In genomic region chr16:46011696-46012095, GRCm38 (mm10) we compare ENCODE assay signal across 31 mouse cellular contexts. TPM values are rescaled to one million over a fixed set of nuclear protein-coding genes. Genes with fewer than 3 reads are reported as not detected.
A peak's percentile ranks its signal among the peaks of the same experiment; 100 is the strongest.
DNase-seq lines count a peak whose midpoint lies in the region; ATAC-seq and TF ChIP-seq lines count a peak whose summit lies in the region.
"Had no signal": no experiment of that assay in that cellular context is flagged by ENCODE, and none has a peak within 500 bp of the region (broad histone marks: within the 10 kb centered on the region; RNA-seq: fewer than 3 reads in every experiment).

No protein-coding gene starts in this region.

- TF ChIP-seq EP300 in liver, postnatal 0 days (IDR thresholded peaks at IDR 0.05; ENCODE audit: low read depth) = no peak
- no peak for TF ChIP-seq EP300 in ES-Bruce4 (IDR thresholded peaks at IDR 0.05; ENCODE audit: insufficient read depth, low read depth, low read length)

- peak overlapping the region; percentile 73 for H3K27ac ChIP-seq in liver, postnatal 0 days (ENCODE audit: low read depth)
- H3K27ac ChIP-seq in liver, embryonic 11.5 days (ENCODE audit: low read depth, low read length) = no peak overlapping the region
- no peak overlapping the region for H3K27ac ChIP-seq in ES-Bruce4 (ENCODE audit: insufficient read depth, low read length)
- H3K27ac ChIP-seq: heart, embryonic 13.5 days; hindbrain, embryonic 10.5 days; hindbrain, embryonic 15.5 days; kidney, postnatal 0 days; liver, embryonic 14.5 days had no signal

- H3K9ac ChIP-seq in liver, postnatal 0 days (replicated peaks) = no peak overlapping the region
- no peak overlapping the region for H3K9ac ChIP-seq in liver, embryonic 11.5 days (ENCODE audit: low read depth, low read length)
- no peak overlapping the region for H3K9ac ChIP-seq in ES-Bruce4 (ENCODE audit: low read depth, poor library complexity, severe bottlenecking)
- H3K9ac ChIP-seq: heart, embryonic 13.5 days; hindbrain, embryonic 15.5 days; limb, embryonic 12.5 days; liver, embryonic 14.5 days; lung, embryonic 14.5 days had no signal

- no peaks in the 10 kb centered on the region for H3K27me3 ChIP-seq in liver, postnatal 0 days (ENCODE audit: insufficient read depth, low read length)
- no peaks in the 10 kb centered on the region for H3K27me3 ChIP-seq in liver, embryonic 11.5 days (replicated peaks; ENCODE audit: control insufficient read depth, insufficient read depth, low read length)
- H3K27me3 ChIP-seq in ES-Bruce4 (ENCODE audit: control insufficient read depth, insufficient read depth, low read length, poor library complexity, severe bottlenecking) = no peaks in the 10 kb centered on the region
- H3K27me3 ChIP-seq: hindbrain, embryonic 15.5 days; neural tube, embryonic 15.5 days had no signal

- DNase-seq in cerebellum, adult 9-10 months = peak; percentile 31
- DNase-seq in cerebellum, adult 18-20 months = no peak
- no peak for DNase-seq in liver, postnatal 0 days
- DNase-seq in liver, embryonic 11.5 days (ENCODE audit: low spot score) = no peak
- peak; percentile 20 for DNase-seq in naive thymus-derived CD4-positive, alpha-beta T cell, adult 2 months (ENCODE audit: low read depth)
- no peak for DNase-seq in heart, postnatal 36 days
- DNase-seq: adrenal gland, postnatal 36 days; gastrocnemius, adult 2 months; heart, postnatal 10 days; kidney, adult 8-10 months; kidney, postnatal 4 days; layer of hippocampus, postnatal 36 days; lung, embryonic 14.5 days; lung, postnatal 36 days; midbrain, embryonic 14.5 days; retina, postnatal 1 day; right cerebral cortex, postnatal 14 days; thymus, adult 2 months; thymus, postnatal 4 days had no signal

- no peaks in the 10 kb centered on the region for H3K36me3 ChIP-seq in liver, postnatal 0 days (replicated peaks; ENCODE audit: insufficient read depth, low read length)
- no peaks in the 10 kb centered on the region for H3K36me3 ChIP-seq in liver, embryonic 11.5 days (ENCODE audit: control insufficient read depth, insufficient read depth, low read length)
- no peaks in the 10 kb centered on the region for H3K36me3 ChIP-seq in ES-Bruce4 (ENCODE audit: control insufficient read depth, insufficient read depth, low read length, poor library complexity, severe bottlenecking)
- H3K36me3 ChIP-seq: heart, embryonic 13.5 days; hindbrain, embryonic 10.5 days; hindbrain, embryonic 15.5 days; limb, embryonic 12.5 days; neural tube, embryonic 15.5 days had no signal

- intact Hi-C loops in heart, postnatal 36 days (cut with DNase I) = no loop called here

- ATAC-seq in liver, postnatal 0 days = no peak
- no peak for ATAC-seq in liver, embryonic 11.5 days (replicated peaks; ENCODE audit: low FRiP score)
- ATAC-seq in megakaryocyte, adult 5-6 weeks (ENCODE audit: poor library complexity, severe bottlenecking) = no peak
- ATAC-seq: forebrain, embryonic 16.5 days had no signal

- peak; percentile 21 for TF ChIP-seq POLR2A in ES-Bruce4 (IDR thresholded peaks at IDR 0.05; ENCODE audit: insufficient read depth, low read length)

- 85% methylated on average over 1 of the region's 1 CpGs for WGBS in liver, postnatal 0 days (ENCODE audit: insufficient replicate concordance)
- WGBS in liver, embryonic 11.5 days = 76% methylated on average over 1 of the region's 1 CpGs

- H3K9me3 ChIP-seq in liver, postnatal 0 days (ENCODE audit: low read length) = peaks cover 4% of the 10 kb centered on the region; the same call in 1 of the 2 replicates
- no peaks in the 10 kb centered on the region for H3K9me3 ChIP-seq in liver, embryonic 11.5 days (ENCODE audit: control insufficient read depth, low read length)
- no peaks in the 10 kb centered on the region for H3K9me3 ChIP-seq in ES-Bruce4 (replicated peaks; ENCODE audit: control insufficient read depth, insufficient read depth, low read length, poor library complexity, severe bottlenecking)
- H3K9me3 ChIP-seq: heart, embryonic 13.5 days; hindbrain, embryonic 10.5 days; hindbrain, embryonic 15.5 days; limb, embryonic 12.5 days; neural tube, embryonic 15.5 days had no signal

- no peak for TF ChIP-seq CTCF in liver, postnatal 0 days (IDR thresholded peaks at IDR 0.05; ENCODE audit: low read depth)
- TF ChIP-seq CTCF in ES-Bruce4 (IDR thresholded peaks at IDR 0.05; ENCODE audit: low read depth, low read length) = no peak

- 0 out of 2 replicates have a peak overlapping the region, but pooled peaks have one; percentile 86 for H3K4me2 ChIP-seq in liver, postnatal 0 days (ENCODE audit: low read depth, low read length)
- H3K4me2 ChIP-seq in liver, embryonic 11.5 days = no peak overlapping the region

- H3K4me1 ChIP-seq in liver, postnatal 0 days (ENCODE audit: insufficient read depth) = peaks cover 6% of the 10 kb centered on the region
- 0 out of 2 replicates have a peak, but pooled peaks cover 2% of the 10 kb centered on the region for H3K4me1 ChIP-seq in liver, embryonic 11.5 days (replicated peaks; ENCODE audit: control insufficient read depth, insufficient read depth, low read length)
- no peaks in the 10 kb centered on the region for H3K4me1 ChIP-seq in ES-Bruce4 (ENCODE audit: control insufficient read depth, insufficient read depth, low read length)

- no peak overlapping the region for H3K4me3 ChIP-seq in liver, postnatal 0 days (ENCODE audit: low read depth, low read length)
- no peak overlapping the region for H3K4me3 ChIP-seq in liver, embryonic 11.5 days (ENCODE audit: low read depth, low read length)
- H3K4me3 ChIP-seq in ES-Bruce4 (ENCODE audit: low read depth, low read length) = peak overlapping the region; percentile 30; the same call in 1 of the 2 replicates
- H3K4me3 ChIP-seq: erythroblast, embryonic 14.5 days had no signal

RNA-seq across cellular contexts. Expression of gene Plcxd2, which starts 1.7 kb away (rescaled TPM):
- 5.8 and 6.6 TPM in 2 replicates for polyA plus RNA-seq in liver, postnatal 0 days (2015; fragmentation: Nextera tagmentation; extraction: Ambion mirVana)
- polyA plus RNA-seq in liver, embryonic 11.5 days (2014; fragmentation: Nextera tagmentation; extraction: Ambion mirVana) = 3.5 and 3.8 TPM in 2 replicates
- 3.3 and 3.5 TPM in 2 replicates for polyA plus RNA-seq in ES-Bruce4 (2011; ENCODE audit: insufficient read depth, insufficient read length, low read depth, missing spikeins)
- total RNA-seq in megakaryocyte, adult 5-6 weeks (2015) = 1.7 and 1.9 TPM in 2 replicates
- total RNA-seq in megakaryocyte, adult 5-6 weeks (2017) = 1.5 and 2.2 TPM in 2 replicates
- total RNA-seq in heart, postnatal 36 days (2021) = under 1 TPM; 0.05 to 0.14 TPM

RNA-seq across cellular contexts. Expression of gene Phldb2, which starts 58.3 kb away (rescaled TPM):
- polyA plus RNA-seq in liver, postnatal 0 days (2015; fragmentation: Nextera tagmentation; extraction: Ambion mirVana) = 7.4 and 9.8 TPM in 2 replicates
- 24.3 and 25.9 TPM in 2 replicates for polyA plus RNA-seq in liver, embryonic 11.5 days (2014; fragmentation: Nextera tagmentation; extraction: Ambion mirVana)
- 60.9 and 61.4 TPM in 2 replicates for polyA plus RNA-seq in ES-Bruce4 (2011; ENCODE audit: insufficient read depth, insufficient read length, low read depth, missing spikeins)
- total RNA-seq in megakaryocyte, adult 5-6 weeks (2015) = 0.04 and 0.27 TPM in 2 replicates
- 0.59 and 1.5 TPM in 2 replicates for total RNA-seq in megakaryocyte, adult 5-6 weeks (2017)
- total RNA-seq in heart, postnatal 36 days (2021) = 10 to 100 TPM; 14.8 to 16.4 TPM
- total RNA-seq: monocyte, adult 5-6 weeks had no signal

Comparison
In these comparisons a context has a peak if more than half of its experiments do, and no peak if none do; other contexts are left out.
1. DNase-seq: peak in cerebellum, adult 9-10 months (single experiment) and naive thymus-derived CD4-positive, alpha-beta T cell, adult 2 months (single experiment); none in cerebellum, adult 18-20 months (0 of 2), liver, postnatal 0 days (single experiment), liver, embryonic 11.5 days (single experiment) and heart, postnatal 36 days (0 of 2).